Mouse (Mus musculus) lung, postnatal 0 days (tissue): ENCODE data around the gene Trnau1ap. TPM values are rescaled to one million over a fixed set of nuclear protein-coding genes. Genes with fewer than 3 reads are reported as not detected.

ENCODE experiments used
- ATAC-seq: fragments of 200-750 bp; cut with Nextera tagmentation; 2 replicates; pipeline ENCODE4 v1.8.0; 2017; ENCODE audit warnings: moderate library complexity
- DNase-seq: peaks from one replicate; pipeline ENCODE4 v3.0.0-alpha.2; 2016; ENCODE audit warnings: low spot score
- H3K27ac ChIP-seq: fragments of 300-500 bp; sonication (generic); 2 replicates; pipeline ENCODE4 v1.5.1; 2014; ENCODE audit warnings: antibody characterized with exemption, mild to moderate bottlenecking, low read length, mixed read lengths
- H3K27me3 ChIP-seq: fragments of 300-500 bp; sonication (generic); replicated peaks from 2 replicates; pipeline ENCODE4 v1.6.1; 2014; ENCODE audit warnings: low read length, mixed read lengths; ENCODE audit not compliant: insufficient read depth
- H3K36me3 ChIP-seq: fragments of 300-500 bp; sonication (generic); 2 replicates; pipeline ENCODE4 v1.6.1; 2014; ENCODE audit warnings: low read length, mixed read lengths; ENCODE audit not compliant: insufficient read depth
- H3K4me1 ChIP-seq: fragments of 300-500 bp; sonication (generic); 2 replicates; pipeline ENCODE4 v1.6.1; 2014; ENCODE audit warnings: antibody characterized with exemption, low read depth, low read length, mixed read lengths; ENCODE audit not compliant: insufficient read depth
- H3K4me2 ChIP-seq: fragments of 300-500 bp; sonication (generic); replicated peaks from 2 replicates; pipeline ENCODE4 v1.6.1; 2014; ENCODE audit warnings: low read depth, mild to moderate bottlenecking, low read length, moderate library complexity, mixed read lengths
- H3K4me3 ChIP-seq: fragments of 300-500 bp; sonication (generic); 2 replicates; pipeline ENCODE4 v1.5.1; 2014; ENCODE audit warnings: low read depth, low read length
- H3K9ac ChIP-seq: fragments of 300-500 bp; sonication (generic); replicated peaks from 2 replicates; pipeline ENCODE4 v1.6.1; 2014; ENCODE audit warnings: low read depth, mild to moderate bottlenecking
- H3K9me3 ChIP-seq: fragments of 300-500 bp; sonication (generic); 2 replicates; pipeline ENCODE4 v1.6.1; 2016; ENCODE audit warnings: low read length, mixed read lengths
- CTCF ChIP-seq: IDR thresholded peaks from 2 replicates; pipeline ENCODE4 v1.5.1; 2016; ENCODE audit warnings: antibody characterized with exemption, mild to moderate bottlenecking
- EP300 ChIP-seq: IDR thresholded peaks from 2 replicates; pipeline ENCODE4 v1.6.1; 2016; ENCODE audit warnings: antibody characterized with exemption, mild to moderate bottlenecking, control low read depth
- WGBS: fragments of 180-500 bp; shearing (Covaris S2); extraction: QIAGEN DNeasy Blood & Tissue Kit; methylation state at CpG from one replicate; pipeline ENCODE4 v1.1.7; 2014; 5-methylcytosine and 5-hydroxymethylcytosine counted together
- polyA plus RNA-seq: library from polyadenylated mRNA; unstranded; fragments of >200 nt; fragmentation: Nextera tagmentation; extraction: Ambion mirVana; gene quantifications from 2 replicates; pipeline ENCODE4 v1.2.1, GENCODE M21; 2015

The Trnau1ap gene
- polyA plus RNA-seq, 1 experiment from 2014 or later = 52.9 TPM

GRCm38 (mm10) chr4:132363487-132363886 lies 34.1 kb upstream of the Trnau1ap start:
- no peaks in the 10 kb centered on the region for H3K4me1 ChIP-seq
- H3K4me3 ChIP-seq = no peak overlapping the region
- H3K27ac ChIP-seq = no peak overlapping the region
- no peaks in the 10 kb centered on the region for H3K27me3 ChIP-seq
- no peak overlapping the region for H3K4me2 ChIP-seq
- ATAC-seq (no peak), DNase-seq (no peak)
- TF ChIP-seq EP300 (no peak), CTCF (no peak)
- peaks cover 41% of the 10 kb centered on the region for H3K36me3 ChIP-seq
- no peaks in the 10 kb centered on the region for H3K9me3 ChIP-seq
- WGBS = 95% methylated on average over 11 of the region's 11 CpGs
- H3K9ac ChIP-seq = no peak overlapping the region

DNA sequence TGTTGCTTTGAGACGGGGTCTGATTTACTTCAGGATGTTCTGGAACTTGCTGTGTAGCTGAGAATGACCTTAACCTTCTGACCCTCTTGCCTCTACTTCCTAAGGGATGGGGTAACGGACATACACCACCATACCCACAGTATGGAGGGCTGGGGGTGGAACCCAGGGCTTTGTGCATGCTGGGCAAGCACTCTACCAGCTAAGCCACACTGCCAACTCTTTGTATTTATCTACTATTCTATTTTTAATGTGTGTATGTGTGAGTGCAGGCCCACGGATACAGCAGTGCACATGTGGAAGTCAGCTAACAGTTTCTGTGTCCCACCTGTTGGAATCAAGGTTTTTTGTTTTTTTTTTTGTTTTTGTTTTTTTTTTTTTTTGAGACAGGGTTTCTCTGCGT lies 30.2 kb upstream of the Trnau1ap start:
- peaks cover 25% of the 10 kb centered on the region; the same call in 1 of the 2 replicates for H3K36me3 ChIP-seq
- no peaks in the 10 kb centered on the region for H3K9me3 ChIP-seq
- H3K27me3 ChIP-seq = no peaks in the 10 kb centered on the region
- no peaks in the 10 kb centered on the region for H3K4me1 ChIP-seq
- ATAC-seq (no peak), DNase-seq (no peak)
- no peak overlapping the region for H3K4me3 ChIP-seq
- H3K9ac ChIP-seq = no peak overlapping the region
- H3K4me2 ChIP-seq = no peak overlapping the region
- no peak for TF ChIP-seq EP300
- no peak for TF ChIP-seq CTCF
- H3K27ac ChIP-seq = no peak overlapping the region
- WGBS = 85% methylated on average over 4 of the region's 4 CpGs

GRCm38 (mm10) chr4:132356170-132356569 lies 26.8 kb upstream of the Trnau1ap start:
- H3K27ac ChIP-seq = no peak overlapping the region
- no peak overlapping the region for H3K9ac ChIP-seq
- no peaks in the 10 kb centered on the region for H3K27me3 ChIP-seq
- ATAC-seq (0 out of 2 replicates have a peak, but pooled peaks have one; percentile 16), DNase-seq (peak; percentile 48)
- H3K4me1 ChIP-seq = peaks cover 8% of the 10 kb centered on the region; the same call in 1 of the 2 replicates
- TF ChIP-seq EP300 (no peak), CTCF (no peak)
- 50% methylated on average over 12 of the region's 12 CpGs for WGBS
- peaks cover 13% of the 10 kb centered on the region; the same call in 1 of the 2 replicates for H3K36me3 ChIP-seq
- no peaks in the 10 kb centered on the region for H3K9me3 ChIP-seq
- H3K4me3 ChIP-seq = no peak overlapping the region
- no peak overlapping the region for H3K4me2 ChIP-seq

- peaks cover 12% of the 10 kb centered on the region; the same call in 1 of the 2 replicates for H3K36me3 ChIP-seq
- no peaks in the 10 kb centered on the region for H3K27me3 ChIP-seq
- no peak for DNase-seq
- H3K27ac ChIP-seq = no peak overlapping the region
- H3K4me1 ChIP-seq = peaks cover 8% of the 10 kb centered on the region; the same call in 1 of the 2 replicates
- H3K4me2 ChIP-seq = no peak overlapping the region
- no peaks in the 10 kb centered on the region for H3K9me3 ChIP-seq
- no peak overlapping the region for H3K4me3 ChIP-seq
- TF ChIP-seq EP300 (no peak), CTCF (no peak)
- no peak overlapping the region for H3K9ac ChIP-seq
- no peak for ATAC-seq
- WGBS = 78% methylated on average over 3 of the region's 3 CpGs
These were observed 26.1 kb upstream of the Trnau1ap start for GRCm38 (mm10) chr4:132355403-132355802.

DNA sequence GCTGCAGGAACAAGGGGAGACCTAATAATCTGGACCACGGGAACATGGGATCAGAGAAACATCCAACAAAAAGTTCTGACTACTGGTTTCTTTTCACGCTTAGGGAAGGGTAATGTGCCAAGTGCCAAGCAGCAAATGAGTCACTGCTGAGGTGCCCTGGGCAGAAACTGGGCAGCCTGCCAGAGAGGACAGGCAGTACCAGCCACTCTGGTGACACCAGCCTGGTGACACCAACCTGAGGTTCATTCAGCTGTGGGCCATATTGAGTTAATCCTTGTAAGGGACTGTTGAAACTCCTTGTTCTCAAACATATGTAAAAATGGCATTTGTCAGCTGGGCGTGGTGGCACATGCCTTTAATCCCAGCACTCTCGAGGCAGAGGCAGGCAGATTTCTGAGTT lies 25.2 kb upstream of the Trnau1ap start:
- Histone ChIP-seq H3K4me2 (no peak overlapping the region), H3K36me3 (peaks cover 7% of the 10 kb centered on the region; the same call in 1 of the 2 replicates), H3K9ac (no peak overlapping the region), H3K27me3 (no peaks in the 10 kb centered on the region), H3K4me1 (peaks cover 8% of the 10 kb centered on the region; the same call in 1 of the 2 replicates), H3K27ac (no peak overlapping the region), H3K9me3 (no peaks in the 10 kb centered on the region), H3K4me3 (no peak overlapping the region)
- DNase-seq (peak; percentile 29), ATAC-seq (no peak)
- 74% methylated on average over 4 of the region's 4 CpGs for WGBS
- TF ChIP-seq EP300 (no peak), CTCF (no peak)

DNA sequence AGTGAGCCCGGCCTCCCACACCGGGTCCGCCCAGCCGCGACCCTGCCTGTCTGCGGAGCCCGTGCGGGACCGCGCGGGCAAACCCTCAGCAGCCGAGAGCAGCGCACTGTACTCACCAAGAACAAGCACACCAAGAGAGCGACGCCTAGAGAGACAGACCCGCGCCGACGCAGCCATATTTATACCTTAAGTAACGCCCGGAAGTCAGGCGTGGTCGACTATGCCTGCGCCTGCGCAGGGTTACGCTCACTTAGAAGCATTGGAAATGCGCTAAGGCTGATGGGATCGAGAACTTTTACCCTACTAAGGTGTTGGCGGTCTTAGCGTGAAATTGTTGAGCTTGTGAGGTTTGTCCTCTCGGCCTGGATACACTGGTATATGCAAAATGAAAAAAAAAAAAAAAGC lies 24.1 kb upstream of the Trnau1ap start, which contains the start of gene Rcc1:
TSS of gene Rcc1 (minus strand) at position 125 of the 405 bp plus-strand sequence.
- DNase-seq (peak; percentile 98), ATAC-seq (peak; percentile 94)
- Histone ChIP-seq H3K9me3 (no peaks in the 10 kb centered on the region), H3K27ac (peak within 1 kb of the TSS; percentile 92), H3K4me3 (peak within 1 kb of the TSS; percentile 71), H3K27me3 (no peaks in the 10 kb centered on the region), H3K36me3 (no peaks in the 10 kb centered on the region), H3K4me1 (peaks cover 8% of the 10 kb centered on the region; the same call in 1 of the 2 replicates), H3K9ac (peak within 1 kb of the TSS; percentile 69), H3K4me2 (peak within 1 kb of the TSS; percentile 74)
- TF ChIP-seq EP300 (no peak), CTCF (peak; percentile 57)
- WGBS = under 1% methylated on average over 31 of the region's 31 CpGs
